Mouse (Mus musculus) CH12.LX (cell line): ENCODE results near the gene Hcfc2. TPM values are rescaled to one million over a fixed set of nuclear protein-coding genes. Genes with fewer than 3 reads are reported as not detected.

Experiments
- DNase-seq: peaks from one replicate; pipeline ENCODE4 v3.0.0-alpha.2; 2013; ENCODE audit errors: extremely low read depth
- H3K27ac ChIP-seq: 2 replicates; pipeline ENCODE4 v1.5.1; 2012; ENCODE audit warnings: low read depth, mild to moderate bottlenecking, control low read depth, moderate library complexity; ENCODE audit not compliant: insufficient read depth
- H3K27me3 ChIP-seq: replicated peaks from 2 replicates; pipeline ENCODE3; 2012; ENCODE audit warnings: inconsistent platforms
- H3K36me3 ChIP-seq, 2 experiments: replicated peaks in 1 of 2; 2 replicates each; pipeline versions ENCODE3 to v1.6.1; 2012; ENCODE audit warnings: inconsistent platforms in 1 of 2, low read length in 1 of 2, mild to moderate bottlenecking in 1 of 2, mixed read lengths in 1 of 2, moderate library complexity in 1 of 2; ENCODE audit not compliant: control insufficient read depth in 1 of 2, insufficient read depth in 1 of 2
- H3K4me1 ChIP-seq, 2 experiments: 2 replicates each; pipeline ENCODE4 v1.6.1; 2012; ENCODE audit warnings: inconsistent platforms in 1 of 2, moderate library complexity in 1 of 2; ENCODE audit not compliant: insufficient read depth in 2 of 2, control insufficient read depth in 1 of 2
- H3K4me2 ChIP-seq: 2 replicates; pipeline ENCODE4 v1.6.1; 2012; ENCODE audit warnings: low read depth, mild to moderate bottlenecking, control low read depth; ENCODE audit not compliant: poor library complexity, insufficient read depth, severe bottlenecking
- H3K4me3 ChIP-seq, 3 experiments: fragments of 150-350 bp in 1 of 3; sonication (generic) in 1 of 3; replicated peaks in 1 of 3; 2 replicates each; pipeline versions ENCODE3 to v1.5.1; 2011 to 2012; ENCODE audit warnings: low read depth in 2 of 3, low read length in 2 of 3, mild to moderate bottlenecking in 2 of 3, moderate library complexity in 2 of 3, control low read depth in 1 of 3, improper control_type of control experiment in 1 of 3, inconsistent platforms in 1 of 3, mixed read lengths in 1 of 3; ENCODE audit not compliant: poor library complexity in 1 of 3
- H3K79me2 ChIP-seq: replicated peaks from 2 replicates; pipeline ENCODE4 v1.6.1; 2012; ENCODE audit warnings: mild to moderate bottlenecking, moderate library complexity; ENCODE audit not compliant: control insufficient read depth, poor library complexity, insufficient read depth, severe bottlenecking; ENCODE audit errors: extremely low read depth
- H3K9ac ChIP-seq: 2 replicates; pipeline ENCODE4 v1.6.1; 2012; ENCODE audit warnings: low read depth, mild to moderate bottlenecking, control low read depth, moderate library complexity; ENCODE audit not compliant: insufficient read depth
- H3K9me3 ChIP-seq: replicated peaks from 2 replicates; pipeline ENCODE3; 2012; ENCODE audit warnings: low read length, inconsistent platforms, mixed read lengths
- BHLHE40 ChIP-seq: IDR thresholded peaks from 2 replicates; pipeline ENCODE4 v1.6.1; 2011; ENCODE audit warnings: mild to moderate bottlenecking, low read depth, low read length, improper control_type of control experiment
- CTCF ChIP-seq, 2 experiments: IDR thresholded peaks in 1 of 2; conservative IDR thresholded peaks in 1 of 2; 2 replicates each; pipeline ENCODE4 v1.5.1; 2011 to 2012; ENCODE audit warnings: low read depth in 2 of 2, low read length in 2 of 2, improper control_type of control experiment in 1 of 2, inconsistent platforms in 1 of 2, mild to moderate bottlenecking in 1 of 2, moderate library complexity in 1 of 2
- E2F4 ChIP-seq: IDR thresholded peaks from 2 replicates; pipeline ENCODE4 v1.6.1; 2011; ENCODE audit warnings: low read depth, low read length, improper control_type of control experiment; ENCODE audit not compliant: insufficient replicate concordance
- ELF1 ChIP-seq: IDR thresholded peaks from 2 replicates; pipeline ENCODE4 v1.6.1; 2014; ENCODE audit warnings: low read depth, mild to moderate bottlenecking, inconsistent platforms, low read length, improper control_type of control experiment
- HCFC1 ChIP-seq: IDR thresholded peaks from 2 replicates; pipeline ENCODE4 v1.6.1; 2012; ENCODE audit warnings: low read depth, mild to moderate bottlenecking, inconsistent platforms, low read length, improper control_type of control experiment
- IRF4 ChIP-seq: IDR thresholded peaks from 2 replicates; pipeline ENCODE4 v1.6.1; 2014; ENCODE audit warnings: low read depth, mild to moderate bottlenecking, inconsistent platforms, low read length, improper control_type of control experiment
- JUN ChIP-seq: IDR thresholded peaks from 2 replicates; pipeline ENCODE4 v1.6.1; 2011; ENCODE audit warnings: low read depth, mild to moderate bottlenecking, low read length, improper control_type of control experiment, moderate library complexity; ENCODE audit not compliant: insufficient read depth
- JUND ChIP-seq: conservative IDR thresholded peaks from 2 replicates; pipeline ENCODE4 v1.6.1; 2011; ENCODE audit warnings: low read depth, low read length, improper control_type of control experiment
- KAT2A ChIP-seq: IDR thresholded peaks from 2 replicates; pipeline ENCODE4 v1.6.1; 2012; ENCODE audit warnings: low read length, improper control_type of control experiment, inconsistent platforms; ENCODE audit not compliant: insufficient replicate concordance
- MAFK ChIP-seq: IDR thresholded peaks from 2 replicates; pipeline ENCODE4 v1.6.1; 2011; ENCODE audit warnings: low read length, improper control_type of control experiment; ENCODE audit not compliant: insufficient replicate concordance
- MEF2A ChIP-seq: IDR thresholded peaks from 2 replicates; pipeline ENCODE4 v1.6.1; 2014; ENCODE audit warnings: low read depth, mild to moderate bottlenecking, inconsistent platforms, low read length, improper control_type of control experiment, borderline replicate concordance
- MXI1 ChIP-seq: IDR thresholded peaks from 2 replicates; pipeline ENCODE4 v1.6.1; 2011; ENCODE audit warnings: mild to moderate bottlenecking, low read depth, low read length, improper control_type of control experiment
- NELFE ChIP-seq: IDR thresholded peaks from 2 replicates; pipeline ENCODE4 v1.6.1; 2011; ENCODE audit warnings: low read depth, low read length, improper control_type of control experiment
- NRF1 ChIP-seq: IDR thresholded peaks from 2 replicates; pipeline ENCODE4 v1.6.1; 2014; ENCODE audit warnings: low read depth, mild to moderate bottlenecking, inconsistent platforms, low read length, improper control_type of control experiment, moderate library complexity
- POLR2AphosphoS2 ChIP-seq: IDR thresholded peaks from 2 replicates; pipeline ENCODE4 v1.6.1; 2011; ENCODE audit warnings: low read depth, low read length, improper control_type of control experiment
- SMC3 ChIP-seq: IDR thresholded peaks from 2 replicates; pipeline ENCODE4 v1.6.1; 2011; ENCODE audit warnings: low read depth, low read length, improper control_type of control experiment
- TBP ChIP-seq: conservative IDR thresholded peaks from 2 replicates; pipeline ENCODE4 v1.6.1; 2011; ENCODE audit warnings: low read depth, low read length, improper control_type of control experiment
- UBTF ChIP-seq: IDR thresholded peaks from 2 replicates; pipeline ENCODE4 v1.6.1; 2012; ENCODE audit warnings: low read depth, mild to moderate bottlenecking, inconsistent platforms, low read length, improper control_type of control experiment, moderate library complexity
- USF1 ChIP-seq: IDR thresholded peaks from 2 replicates; pipeline ENCODE4 v1.6.1; 2014; ENCODE audit warnings: low read depth, mild to moderate bottlenecking, inconsistent platforms, low read length, improper control_type of control experiment
- USF2 ChIP-seq: conservative IDR thresholded peaks from 2 replicates; pipeline ENCODE4 v1.6.1; 2011; ENCODE audit warnings: low read depth, low read length, improper control_type of control experiment
- ZKSCAN1 ChIP-seq: IDR thresholded peaks from 2 replicates; pipeline ENCODE4 v1.6.1; 2012; ENCODE audit warnings: low read depth, inconsistent platforms, low read length, improper control_type of control experiment, borderline replicate concordance
- ZMIZ1 ChIP-seq: IDR thresholded peaks from 2 replicates; pipeline ENCODE4 v1.6.1; 2012; ENCODE audit warnings: low read depth, mild to moderate bottlenecking, inconsistent platforms, low read length, improper control_type of control experiment
- dilution Hi-C: fragments of 300-500 bp; cut with MboI; formaldehyde crosslinking; loops from 2 replicates; pipeline ENCODE4 v1.14.3; 2020; ENCODE audit warnings: low sequenced_read_pairs; ENCODE audit not compliant: extremely low pct_unique_long_range_greater_than_20kb, extremely low pct_ligation_motif_present
- in situ Hi-C: fragments of 300-500 bp; cut with MboI; formaldehyde crosslinking; loops from 3 replicates; pipeline ENCODE4 v1.14.3; 2019; ENCODE audit warnings: low sequenced_read_pairs, low pct_ligation_motif_present, low pct_unique_long_range_greater_than_20kb, mixed read lengths
- polyA plus RNA-seq: library from polyadenylated mRNA; unstranded; fragments of >175 nt; gene quantifications from 2 replicates; pipeline ENCODE4 v1.2.1, GENCODE M21; 2012; ENCODE audit warnings: low read depth; ENCODE audit not compliant: insufficient read length
- total RNA-seq, 2 experiments: library from RNA; depleted of rRNA; stranded (reverse); fragments of 300-350 nt in 1 of 2; fragments of >200 nt in 1 of 2; gene quantifications; 2 replicates each; pipeline ENCODE4 v1.2.3; 2012 to 2014

The Hcfc2 gene
- total and polyA plus RNA-seq, 3 experiments = 10.5 to 13.0 (median 12.3) TPM

DNA sequence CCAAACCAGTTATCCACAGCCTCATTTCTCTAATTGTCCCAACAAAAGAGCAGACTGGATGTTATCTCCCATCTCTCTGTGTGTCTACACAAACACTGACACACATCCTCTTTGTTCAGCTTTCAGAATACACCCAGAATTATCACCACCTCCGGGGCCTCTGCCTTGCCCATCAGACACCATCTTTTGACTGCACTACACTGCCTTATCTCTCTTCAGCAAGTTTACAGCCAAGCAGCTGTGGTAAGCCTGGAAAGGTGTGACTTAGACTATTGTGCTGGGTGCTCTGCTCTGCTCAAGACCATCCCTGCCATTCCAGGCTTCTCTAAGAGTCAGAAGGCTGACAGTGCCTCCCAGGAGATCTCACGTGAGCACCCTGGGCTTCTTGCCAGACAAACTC is 10.5 kb upstream of the Hcfc2 start:
- Histone ChIP-seq H3K4me2 (no peak overlapping the region), H3K27me3 (peaks cover 1% of the 10 kb centered on the region)
- dilution Hi-C loops = no loop called here

DNA sequence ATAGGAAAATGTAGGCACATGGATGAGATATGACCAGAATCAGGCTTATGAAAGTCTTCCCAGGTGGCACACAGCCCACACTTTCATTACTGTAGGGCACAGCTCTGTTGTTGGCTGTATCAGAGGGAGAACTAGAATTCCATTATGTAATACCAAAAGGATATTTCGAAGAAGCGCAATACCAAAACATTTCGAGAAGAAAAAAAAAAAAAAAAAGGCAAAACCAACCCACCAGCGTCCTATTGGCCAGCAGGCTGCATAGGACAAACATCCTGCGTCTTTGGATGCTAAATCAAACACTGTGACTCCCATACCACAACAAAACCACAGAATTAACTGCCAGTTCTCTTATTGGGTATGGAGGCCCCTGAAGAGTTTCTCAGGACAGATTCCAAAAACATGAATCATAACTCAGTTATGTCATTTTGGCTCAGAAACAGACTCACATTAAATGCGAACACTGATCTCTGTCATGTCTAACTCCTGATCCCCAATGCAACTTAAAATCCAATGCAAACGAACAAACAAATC is 6.2 kb upstream of the Hcfc2 start:
- Histone ChIP-seq H3K36me3 (no peaks in the 10 kb centered on the region), H3K27me3 (peaks cover 1% of the 10 kb centered on the region), H3K9me3 (peaks cover 2% of the 10 kb centered on the region), H3K4me3 (no peak overlapping the region), H3K4me2 (no peak overlapping the region), H3K4me1 (no peaks in the 10 kb centered on the region), H3K79me2 (no peaks in the 10 kb centered on the region), H3K9ac (no peak overlapping the region), H3K27ac (no peak overlapping the region)
- no peak for DNase-seq
- TF ChIP-seq JUN = no peak
- no peak for TF ChIP-seq USF2
- TF ChIP-seq JUND = no peak
- no peak for TF ChIP-seq MXI1
- TF ChIP-seq ZMIZ1 = no peak
- no peak for TF ChIP-seq SMC3
- TF ChIP-seq CTCF (conservative IDR thresholded peaks at IDR 0.05 in 1 of 2, IDR thresholded peaks at IDR 0.05 in 1 of 2; ENCODE audit: low read depth in 2 of 2, low read length in 2 of 2) = no peak
- no peak for TF ChIP-seq ZKSCAN1
- TF ChIP-seq MAFK = no peak
- TF ChIP-seq TBP = no peak
- TF ChIP-seq USF1 = no peak
- TF ChIP-seq IRF4 = no peak
- no peak for TF ChIP-seq HCFC1
- no peak for TF ChIP-seq ELF1
- TF ChIP-seq BHLHE40 = no peak
- TF ChIP-seq POLR2AphosphoS2 = no peak
- TF ChIP-seq MEF2A = no peak
- no peak for TF ChIP-seq NRF1
- no peak for TF ChIP-seq NELFE
- no peak for TF ChIP-seq KAT2A
- dilution Hi-C loops = no loop called here
- in situ Hi-C loops = no loop called here

More for the DNA sequence above, 10.5 kb upstream of the Hcfc2 start:
- Histone ChIP-seq H3K79me2 (no peaks in the 10 kb centered on the region), H3K9ac (no peak overlapping the region), H3K4me1 (no peaks in the 10 kb centered on the region), H3K4me3 (no peak overlapping the region), H3K9me3 (peaks cover 2% of the 10 kb centered on the region), H3K27ac (no peak overlapping the region), H3K36me3 (no peaks in the 10 kb centered on the region)
- no peak for DNase-seq
- in situ Hi-C loops = no loop called here
- no peak for TF ChIP-seq E2F4
- TF ChIP-seq UBTF = no peak
- no peak for TF ChIP-seq ZKSCAN1
- TF ChIP-seq NELFE = no peak
- TF ChIP-seq SMC3 = no peak
